Mouse (Mus musculus): ENCODE results near the gene Kat14. TPM values are rescaled to one million over a fixed set of nuclear protein-coding genes. Genes with fewer than 3 reads are reported as not detected.

Kat14 gene
- total and polyA plus RNA-seq, 2 experiments = 10.2 to 15.8 TPM

GRCm38 (mm10) chr2:144410603-144411002 is 41.8 kb downstream of the Kat14 start:
- 85% methylated on average over 3 of the region's 3 CpGs for WGBS
- no peak for DNase-seq (ENCODE audit: extremely low read depth, low read depth, low spot score)
- Histone ChIP-seq H3K27me3 (ENCODE audit: control insufficient read depth, insufficient read depth, low read length) (no peaks in the 10 kb centered on the region), H3K79me2 (ENCODE audit: control insufficient read depth, insufficient read depth, low read length) (no peaks in the 10 kb centered on the region), H3K36me3 (ENCODE audit: control insufficient read depth, insufficient read depth, low read length) (peaks cover 16% of the 10 kb centered on the region), H3K27ac (replicated peaks; ENCODE audit: insufficient read depth, low read depth, low read length) (no peak overlapping the region), H3K9ac (ENCODE audit: low read depth, low read length) (no peak overlapping the region), H3K4me3 (ENCODE audit: insufficient read depth, low read depth, low read length) (no peak overlapping the region), H3K4me1 (ENCODE audit: control insufficient read depth, insufficient read depth, low read length) (no peaks in the 10 kb centered on the region)
- TF ChIP-seq CTCF (IDR thresholded peaks at IDR 0.05; ENCODE audit: low read depth, low read length) (no peak), POLR2A (IDR thresholded peaks at IDR 0.05; ENCODE audit: extremely low read depth, insufficient read depth, low read length) (no peak)

GRCm38 (mm10) chr2:144414646-144415045 is 45.9 kb downstream of the Kat14 start:
- H3K79me2 ChIP-seq (ENCODE audit: control insufficient read depth, insufficient read depth, low read length) = no peaks in the 10 kb centered on the region
- TF ChIP-seq CTCF (IDR thresholded peaks at IDR 0.05; ENCODE audit: low read depth, low read length) (no peak), POLR2A (IDR thresholded peaks at IDR 0.05; ENCODE audit: extremely low read depth, insufficient read depth, low read length) (no peak)
- no peaks in the 10 kb centered on the region for H3K36me3 ChIP-seq (ENCODE audit: control insufficient read depth, insufficient read depth, low read length)
- no peak overlapping the region for H3K9ac ChIP-seq (ENCODE audit: low read depth, low read length)
- 96% methylated on average over 1 of the region's 1 CpGs for WGBS
- no peak overlapping the region for H3K27ac ChIP-seq (replicated peaks; ENCODE audit: insufficient read depth, low read depth, low read length)
- no peaks in the 10 kb centered on the region for H3K4me1 ChIP-seq (ENCODE audit: control insufficient read depth, insufficient read depth, low read length)
- H3K4me3 ChIP-seq (ENCODE audit: insufficient read depth, low read depth, low read length) = no peak overlapping the region
- no peak for DNase-seq (ENCODE audit: extremely low read depth, low read depth, low spot score)
- no peaks in the 10 kb centered on the region for H3K27me3 ChIP-seq (ENCODE audit: control insufficient read depth, insufficient read depth, low read length)

DNA sequence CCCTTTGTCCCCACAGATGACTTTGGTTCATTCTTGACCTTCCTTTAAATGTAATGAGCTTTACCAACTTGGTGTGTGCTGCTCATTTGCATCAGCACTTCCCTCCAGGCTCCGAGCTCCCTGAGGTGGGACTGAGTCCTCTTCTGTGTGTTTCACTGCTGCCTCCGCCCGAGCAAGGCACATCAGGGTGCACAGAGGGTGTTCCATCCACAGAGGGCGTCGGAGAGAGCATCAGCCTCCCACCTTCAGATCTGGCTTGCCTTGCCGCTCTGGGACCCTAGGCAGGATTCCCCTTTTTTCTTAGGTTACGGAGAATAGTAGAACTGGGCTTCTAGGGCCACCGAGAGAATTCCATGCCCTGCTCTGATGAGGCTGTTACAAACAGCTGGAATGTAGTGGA is 48.1 kb downstream of the Kat14 start:
- H3K79me2 ChIP-seq (ENCODE audit: control insufficient read depth, insufficient read depth, low read length) = no peaks in the 10 kb centered on the region
- H3K36me3 ChIP-seq (ENCODE audit: control insufficient read depth, insufficient read depth, low read length) = no peaks in the 10 kb centered on the region
- TF ChIP-seq POLR2A (IDR thresholded peaks at IDR 0.05; ENCODE audit: extremely low read depth, insufficient read depth, low read length) (no peak), CTCF (IDR thresholded peaks at IDR 0.05; ENCODE audit: low read depth, low read length) (no peak)
- no peaks in the 10 kb centered on the region for H3K4me1 ChIP-seq (ENCODE audit: control insufficient read depth, insufficient read depth, low read length)
- H3K27me3 ChIP-seq (ENCODE audit: control insufficient read depth, insufficient read depth, low read length) = no peaks in the 10 kb centered on the region
- 74% methylated on average over 8 of the region's 8 CpGs for WGBS
- H3K27ac ChIP-seq (replicated peaks; ENCODE audit: insufficient read depth, low read depth, low read length) = no peak overlapping the region
- H3K9ac ChIP-seq (ENCODE audit: low read depth, low read length) = no peak overlapping the region
- H3K4me3 ChIP-seq (ENCODE audit: insufficient read depth, low read depth, low read length) = no peak overlapping the region
- no peak for DNase-seq (ENCODE audit: extremely low read depth, low read depth, low spot score)

DNA sequence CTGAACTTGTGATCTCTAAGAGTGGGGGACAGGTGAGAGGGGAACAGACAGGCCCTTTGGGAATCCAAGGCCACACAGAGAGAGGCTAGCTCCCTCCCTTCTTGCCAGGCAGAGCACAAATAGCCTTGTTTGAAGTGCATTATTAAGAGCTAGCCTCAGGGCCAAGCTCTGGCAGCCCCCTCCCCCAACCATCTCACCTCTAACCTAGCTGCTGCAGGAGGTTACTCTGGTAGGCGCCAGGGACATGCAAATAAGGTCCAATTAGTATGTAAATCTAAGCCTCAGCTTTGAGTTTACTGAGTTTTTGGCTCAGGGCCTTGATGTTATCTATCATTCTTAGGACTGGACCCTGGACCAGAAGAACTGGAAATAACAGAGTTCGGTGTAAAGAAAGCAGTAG is 49.3 kb downstream of the Kat14 start:
- Histone ChIP-seq H3K27ac (replicated peaks; ENCODE audit: insufficient read depth, low read depth, low read length) (no peak overlapping the region), H3K79me2 (ENCODE audit: control insufficient read depth, insufficient read depth, low read length) (no peaks in the 10 kb centered on the region), H3K27me3 (ENCODE audit: control insufficient read depth, insufficient read depth, low read length) (no peaks in the 10 kb centered on the region), H3K9ac (ENCODE audit: low read depth, low read length) (no peak overlapping the region), H3K4me3 (ENCODE audit: insufficient read depth, low read depth, low read length) (no peak overlapping the region), H3K36me3 (ENCODE audit: control insufficient read depth, insufficient read depth, low read length) (no peaks in the 10 kb centered on the region), H3K4me1 (ENCODE audit: control insufficient read depth, insufficient read depth, low read length) (no peaks in the 10 kb centered on the region)
- WGBS = 45% methylated on average over 2 of the region's 2 CpGs
- no peak for DNase-seq (ENCODE audit: extremely low read depth, low read depth, low spot score)
- TF ChIP-seq CTCF (IDR thresholded peaks at IDR 0.05; ENCODE audit: low read depth, low read length) (no peak), POLR2A (IDR thresholded peaks at IDR 0.05; ENCODE audit: extremely low read depth, insufficient read depth, low read length) (no peak)

DNA sequence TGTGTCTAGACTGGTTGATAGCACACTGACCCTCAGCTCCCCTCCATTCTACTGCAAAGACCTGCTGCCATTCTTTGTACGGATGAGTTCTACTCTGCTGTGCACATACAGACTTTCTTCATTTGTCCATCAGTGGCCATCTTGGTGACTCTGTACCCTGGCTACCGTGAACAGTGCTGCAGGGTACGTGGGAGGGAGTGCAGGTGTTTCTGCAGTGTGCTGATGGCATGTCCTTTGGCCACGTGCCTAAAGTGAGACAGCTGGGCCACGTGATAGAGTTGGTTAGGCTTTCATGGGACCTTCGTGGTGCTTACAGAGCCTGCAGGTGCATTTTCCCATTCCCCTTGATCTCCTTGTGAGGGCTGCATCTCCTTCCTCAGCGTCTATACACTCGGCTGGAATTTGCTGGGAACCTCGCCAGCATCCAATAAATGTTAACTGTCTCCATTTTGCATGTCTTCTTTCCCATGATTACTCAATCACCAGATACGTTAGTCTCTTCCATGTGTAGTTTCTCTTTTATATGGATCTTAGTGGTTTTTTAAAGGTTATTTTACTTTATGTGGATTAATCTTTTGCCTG is 53.4 kb downstream of the Kat14 start:
- 78% methylated on average over 10 of the region's 10 CpGs for WGBS
- no peak overlapping the region for H3K4me3 ChIP-seq (ENCODE audit: insufficient read depth, low read depth, low read length)
- no peak for DNase-seq (ENCODE audit: extremely low read depth, low read depth, low spot score)
- H3K79me2 ChIP-seq (ENCODE audit: control insufficient read depth, insufficient read depth, low read length) = no peaks in the 10 kb centered on the region
- TF ChIP-seq POLR2A (IDR thresholded peaks at IDR 0.05; ENCODE audit: extremely low read depth, insufficient read depth, low read length) (no peak), CTCF (IDR thresholded peaks at IDR 0.05; ENCODE audit: low read depth, low read length) (no peak)
- no peaks in the 10 kb centered on the region for H3K36me3 ChIP-seq (ENCODE audit: control insufficient read depth, insufficient read depth, low read length)
- H3K9ac ChIP-seq (ENCODE audit: low read depth, low read length) = no peak overlapping the region
- no peaks in the 10 kb centered on the region for H3K27me3 ChIP-seq (ENCODE audit: control insufficient read depth, insufficient read depth, low read length)
- no peaks in the 10 kb centered on the region for H3K4me1 ChIP-seq (ENCODE audit: control insufficient read depth, insufficient read depth, low read length)
- H3K27ac ChIP-seq (replicated peaks; ENCODE audit: insufficient read depth, low read depth, low read length) = no peak overlapping the region

- Histone ChIP-seq H3K79me2 (ENCODE audit: control insufficient read depth, insufficient read depth, low read length) (no peaks in the 10 kb centered on the region), H3K36me3 (ENCODE audit: control insufficient read depth, insufficient read depth, low read length) (no peaks in the 10 kb centered on the region), H3K27ac (replicated peaks; ENCODE audit: insufficient read depth, low read depth, low read length) (no peak overlapping the region), H3K9ac (ENCODE audit: low read depth, low read length) (no peak overlapping the region), H3K4me1 (ENCODE audit: control insufficient read depth, insufficient read depth, low read length) (no peaks in the 10 kb centered on the region), H3K27me3 (ENCODE audit: control insufficient read depth, insufficient read depth, low read length) (no peaks in the 10 kb centered on the region), H3K4me3 (ENCODE audit: insufficient read depth, low read depth, low read length) (no peak overlapping the region)
- DNase-seq (ENCODE audit: extremely low read depth, low read depth, low spot score) = no peak
- TF ChIP-seq CTCF (IDR thresholded peaks at IDR 0.05; ENCODE audit: low read depth, low read length) = no peak
- no peak for TF ChIP-seq POLR2A (IDR thresholded peaks at IDR 0.05; ENCODE audit: extremely low read depth, insufficient read depth, low read length)
- 67% methylated on average over 1 of the region's 1 CpGs for WGBS
Observed at GRCm38 (mm10) chr2:144425761-144426160, 57.0 kb downstream of the Kat14 start.

Data from liver, adult 2 months (tissue).